Mouse (Mus musculus) cortical plate, adult 2 months (tissue): ENCODE data around the gene Tmem129.

Experiments
- CTCF ChIP-seq: fragments of 200-500 bp; IDR thresholded peaks from 2 replicates; pipeline ENCODE4 v1.5.1; 2011; ENCODE audit warnings: mild to moderate bottlenecking, control low read depth, low read length; ENCODE audit not compliant: insufficient read depth; ENCODE audit errors: extremely low read depth
- POLR2A ChIP-seq: fragments of 200-500 bp; IDR thresholded peaks from 2 replicates; pipeline ENCODE4 v1.6.1; 2011; ENCODE audit warnings: mild to moderate bottlenecking, low read length, control low read depth; ENCODE audit not compliant: insufficient read depth; ENCODE audit errors: extremely low read depth

GRCm38 (mm10) chr5:33637606-33638350 is 20.4 kb downstream of the Tmem129 start:
- TF ChIP-seq POLR2A = no peak
- TF ChIP-seq CTCF = no peak
